Mouse (Mus musculus): ENCODE measurements around the gene Basp1. TPM values are rescaled to one million over a fixed set of nuclear protein-coding genes. Genes with fewer than 3 reads are reported as not detected.

The Basp1 gene
- 26.8 TPM for polyA plus RNA-seq (2015; fragmentation: Illumina TruSeq; extraction: RNeasy Lipid Tissue Mini Kit (QIAGEN cat#74804); ENCODE audit: insufficient read depth, low replicate concordance)

DNA sequence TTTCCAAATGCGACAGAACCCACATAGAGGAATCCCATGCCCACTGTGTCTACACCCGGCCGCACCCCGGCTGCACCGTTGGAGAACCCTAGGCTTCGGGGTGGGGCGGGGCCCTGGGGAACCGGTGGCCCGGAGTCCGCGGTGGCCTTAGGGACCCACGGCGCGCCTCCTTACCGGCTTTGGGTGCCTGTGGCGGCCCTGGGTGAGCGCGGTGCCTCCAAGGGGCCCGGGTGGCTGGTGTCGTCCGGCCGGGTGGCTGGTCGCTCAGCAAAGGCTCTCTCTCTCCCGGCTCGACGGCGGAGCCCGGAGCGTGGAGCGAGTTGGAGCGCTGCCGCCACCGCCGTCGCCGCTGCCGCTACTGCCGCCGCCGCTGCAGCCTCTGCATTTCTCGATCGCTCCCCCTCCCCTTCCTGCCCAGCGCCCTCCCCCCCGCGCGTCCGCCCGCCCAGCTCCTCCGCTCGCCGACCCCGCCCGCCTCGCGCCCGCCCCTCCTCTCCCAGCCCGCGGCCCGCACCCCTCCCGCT lies at the start of gene Basp1:
Gene Basp1, minus strand, starts transcription at position 387 of the 524 bp plus-strand sequence.

Other genes with a start within 250 kb of the Basp1 start
- gene Myo10, start 208.8 kb upstream of the Basp1 start, polyA plus RNA-seq (2015; fragmentation: Illumina TruSeq; extraction: RNeasy Lipid Tissue Mini Kit (QIAGEN cat#74804); ENCODE audit: insufficient read depth, low replicate concordance): 14.7 TPM

Measured in spleen, adult 10 weeks (tissue).